Mouse (Mus musculus) liver, adult 2 months (tissue): Measurements from ENCODE around the gene Ldlrap1.

Experiments
- CTCF ChIP-seq: fragments of 200-500 bp; IDR thresholded peaks from 2 replicates; pipeline ENCODE4 v1.5.1; 2011; ENCODE audit warnings: low read depth, low read length, control low read depth
- POLR2A ChIP-seq: fragments of 200-500 bp; IDR thresholded peaks from 2 replicates; pipeline ENCODE4 v1.6.1; 2011; ENCODE audit warnings: low read length, control low read depth; ENCODE audit not compliant: insufficient read depth; ENCODE audit errors: extremely low read depth

DNA sequence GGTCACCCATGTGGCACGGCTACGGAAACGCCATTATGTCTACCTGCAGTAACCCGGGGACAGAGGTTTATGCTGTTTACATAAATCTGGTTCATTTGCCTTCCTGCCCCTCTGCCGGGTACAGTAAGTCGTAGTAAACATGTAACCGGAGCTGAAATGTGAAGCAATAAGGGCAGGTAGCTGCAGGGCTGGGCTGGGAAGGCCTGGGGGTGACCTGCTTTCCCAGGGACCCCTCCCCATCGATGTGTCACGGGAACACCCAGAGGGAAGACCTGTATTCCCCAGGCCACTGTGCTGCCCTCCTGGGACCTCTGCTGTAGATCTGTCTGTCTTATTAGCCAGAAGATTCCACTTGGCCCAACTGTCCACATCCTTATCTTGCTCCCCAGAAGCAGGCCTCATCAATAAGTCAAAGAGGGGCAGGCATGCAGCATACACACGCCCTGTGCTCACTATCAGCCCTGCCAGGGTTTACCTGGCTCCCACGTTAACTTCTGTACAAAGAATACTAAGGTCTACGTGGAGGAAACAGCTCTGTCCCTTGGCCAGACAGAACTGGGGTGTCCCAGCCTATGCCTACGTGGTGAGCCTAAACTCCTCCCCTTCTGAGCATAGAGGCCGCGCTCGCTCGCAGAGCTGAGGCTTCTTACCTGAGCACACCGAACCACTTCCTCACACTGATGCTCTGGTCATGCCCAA lies 16.0 kb downstream of the Ldlrap1 start:
- no peak for TF ChIP-seq POLR2A
- TF ChIP-seq CTCF = no peak
